Mouse (Mus musculus): ENCODE results near the gene Tmem231. TPM values are rescaled to one million over a fixed set of nuclear protein-coding genes. Genes with fewer than 3 reads are reported as not detected.

Tmem231 gene
- polyA plus RNA-seq, 2 experiments from 2014 or later: 2.5 to 3.5 TPM

DNA sequence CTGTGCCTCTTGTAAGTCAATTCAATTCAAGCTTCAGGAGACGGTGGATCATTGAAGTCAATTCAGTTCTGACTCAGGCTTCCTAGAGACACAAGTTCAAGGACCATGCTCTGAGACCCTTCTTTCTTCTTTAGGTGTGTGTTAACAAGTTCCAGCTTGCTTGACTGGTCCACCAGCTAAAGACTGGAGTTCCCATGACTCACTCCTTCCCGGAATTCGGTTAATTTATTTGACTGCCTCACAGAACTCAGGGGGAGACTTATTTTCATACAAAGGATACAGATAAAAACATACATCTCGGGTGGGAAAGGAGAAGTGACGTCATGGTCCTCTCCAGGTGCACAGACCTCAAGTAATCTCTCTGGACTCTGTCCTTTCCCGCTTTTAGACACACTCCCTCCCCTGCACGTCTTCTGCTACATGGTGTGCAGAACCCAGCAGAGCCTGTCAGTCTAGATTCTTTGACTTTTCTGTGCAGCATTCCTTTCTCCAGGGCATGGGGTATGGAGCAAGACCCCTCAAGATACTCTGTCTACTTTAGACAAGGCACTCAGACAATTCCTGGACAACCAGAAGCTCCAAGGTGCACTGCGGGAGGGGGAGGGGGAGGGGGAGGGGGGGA lies 28.1 kb downstream of the Tmem231 start:
- ATAC-seq: no peak

DNA sequence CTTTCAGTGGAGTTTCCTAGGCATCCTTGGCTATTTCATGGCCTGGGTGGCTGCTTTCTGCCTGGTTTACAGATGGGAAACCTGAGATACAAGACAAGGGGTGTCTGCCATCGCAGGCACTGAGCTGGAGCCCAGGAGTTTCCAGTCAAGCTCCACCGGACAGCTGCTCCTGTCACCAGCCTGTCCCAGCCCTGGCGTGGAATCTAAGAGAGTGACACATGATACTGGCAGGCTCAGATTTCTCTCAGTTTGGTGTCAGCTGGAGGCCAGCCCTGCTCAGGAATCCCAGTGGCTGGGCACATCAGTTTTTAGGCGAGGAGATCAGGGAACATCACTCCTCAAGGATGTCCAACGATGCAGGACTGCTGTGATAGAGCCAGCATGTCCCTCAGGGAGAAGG lies 31.6 kb downstream of the Tmem231 start:
- no peak for ATAC-seq

DNA sequence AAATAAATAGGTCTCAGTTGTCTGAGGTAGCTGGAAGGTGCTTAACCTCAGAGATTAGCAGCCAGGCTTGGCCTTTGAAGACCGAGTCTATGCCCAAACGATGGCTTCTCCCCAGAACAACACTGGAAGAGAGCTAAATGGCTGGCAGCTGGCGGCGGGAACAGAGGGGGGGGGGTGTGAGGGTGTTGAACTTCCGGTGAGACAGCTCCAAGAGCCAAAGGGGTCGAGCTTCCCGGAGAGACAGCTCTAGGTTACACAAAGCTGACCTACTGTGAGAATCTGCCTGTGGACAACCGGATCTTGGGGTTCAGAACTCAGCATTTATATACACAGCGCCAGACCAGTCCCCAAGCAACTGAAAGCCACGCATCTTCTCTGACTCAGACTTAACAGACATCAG lies 35.1 kb downstream of the Tmem231 start:
- no peak for ATAC-seq

DNA sequence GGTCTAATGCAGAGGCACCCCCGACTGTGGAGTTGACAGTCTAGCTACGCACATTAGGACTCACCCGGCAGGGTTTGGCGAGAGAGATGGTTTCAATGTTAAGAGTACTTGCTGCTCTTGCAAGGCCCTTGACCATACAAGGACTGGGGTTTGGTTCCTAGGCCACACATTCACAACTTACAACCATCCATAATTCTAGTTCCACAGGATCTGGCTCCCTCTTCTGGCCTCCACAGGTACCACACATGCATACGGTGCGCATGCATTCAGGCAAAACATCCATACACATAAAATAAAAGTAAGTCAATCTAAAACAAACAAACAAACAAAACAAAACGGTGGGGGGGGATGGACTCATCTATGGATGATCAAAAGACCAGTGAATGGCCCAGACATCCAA lies 38.7 kb downstream of the Tmem231 start:
- ATAC-seq: no peak

DNA sequence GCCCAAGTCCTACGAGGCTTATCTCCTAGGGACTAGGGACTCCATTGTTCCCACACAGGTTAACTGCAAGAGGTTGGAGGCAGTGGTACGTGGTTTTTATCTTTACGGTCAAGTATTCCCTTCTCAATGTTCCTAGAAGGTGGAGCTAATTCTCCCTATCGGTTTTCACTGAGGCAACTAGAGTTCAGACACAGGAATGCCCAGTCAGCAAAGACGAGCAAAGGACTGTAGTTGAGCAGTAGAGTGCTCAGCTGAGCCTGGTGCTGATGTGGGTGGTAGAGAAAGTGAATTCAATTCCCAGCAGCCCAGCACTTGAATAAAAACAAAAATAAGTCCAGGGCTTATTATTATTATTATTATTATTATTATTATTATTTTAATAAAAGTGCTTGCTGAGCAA lies 41.1 kb downstream of the Tmem231 start:
- no peak for ATAC-seq

DNA sequence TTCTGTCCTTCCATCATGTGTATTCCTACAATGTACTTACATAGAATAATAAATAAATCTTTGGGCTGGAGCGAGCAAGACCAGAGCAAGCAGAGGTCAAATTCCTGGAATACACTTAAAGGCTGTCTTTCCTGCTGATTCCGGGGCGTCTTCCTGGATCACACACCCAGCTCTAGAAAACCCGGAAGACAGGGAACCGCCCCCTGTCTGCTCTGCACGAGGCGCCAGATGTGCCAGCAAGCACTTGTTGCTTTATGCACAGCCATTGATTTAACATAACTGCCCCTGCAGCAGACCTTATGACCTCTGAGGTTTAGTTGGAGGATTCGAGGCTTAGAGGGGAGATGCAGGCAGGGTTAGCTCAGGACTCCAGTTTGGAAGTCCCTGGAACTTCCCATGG lies 41.7 kb downstream of the Tmem231 start:
- no peak for ATAC-seq

DNA sequence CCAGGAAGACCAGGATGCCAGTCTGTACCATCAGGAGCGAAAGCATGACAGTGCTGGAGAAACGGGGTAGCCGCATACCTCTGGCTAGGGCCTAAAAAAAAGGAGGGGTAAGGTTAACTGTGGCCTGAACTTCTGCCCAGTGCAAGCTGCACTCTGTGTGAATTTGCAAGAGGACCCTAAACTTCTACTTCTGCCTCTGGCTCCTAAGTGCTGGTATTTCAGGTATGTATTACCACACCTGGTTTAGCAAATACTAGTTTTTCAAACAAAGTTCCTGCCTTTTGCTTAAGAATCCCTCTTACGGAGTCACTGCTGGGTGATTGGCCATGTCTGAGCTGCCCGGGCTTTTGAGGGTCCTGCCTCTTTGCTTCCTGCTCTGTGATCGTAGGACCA lies 42.8 kb downstream of the Tmem231 start:
- ATAC-seq: no peak

DNA sequence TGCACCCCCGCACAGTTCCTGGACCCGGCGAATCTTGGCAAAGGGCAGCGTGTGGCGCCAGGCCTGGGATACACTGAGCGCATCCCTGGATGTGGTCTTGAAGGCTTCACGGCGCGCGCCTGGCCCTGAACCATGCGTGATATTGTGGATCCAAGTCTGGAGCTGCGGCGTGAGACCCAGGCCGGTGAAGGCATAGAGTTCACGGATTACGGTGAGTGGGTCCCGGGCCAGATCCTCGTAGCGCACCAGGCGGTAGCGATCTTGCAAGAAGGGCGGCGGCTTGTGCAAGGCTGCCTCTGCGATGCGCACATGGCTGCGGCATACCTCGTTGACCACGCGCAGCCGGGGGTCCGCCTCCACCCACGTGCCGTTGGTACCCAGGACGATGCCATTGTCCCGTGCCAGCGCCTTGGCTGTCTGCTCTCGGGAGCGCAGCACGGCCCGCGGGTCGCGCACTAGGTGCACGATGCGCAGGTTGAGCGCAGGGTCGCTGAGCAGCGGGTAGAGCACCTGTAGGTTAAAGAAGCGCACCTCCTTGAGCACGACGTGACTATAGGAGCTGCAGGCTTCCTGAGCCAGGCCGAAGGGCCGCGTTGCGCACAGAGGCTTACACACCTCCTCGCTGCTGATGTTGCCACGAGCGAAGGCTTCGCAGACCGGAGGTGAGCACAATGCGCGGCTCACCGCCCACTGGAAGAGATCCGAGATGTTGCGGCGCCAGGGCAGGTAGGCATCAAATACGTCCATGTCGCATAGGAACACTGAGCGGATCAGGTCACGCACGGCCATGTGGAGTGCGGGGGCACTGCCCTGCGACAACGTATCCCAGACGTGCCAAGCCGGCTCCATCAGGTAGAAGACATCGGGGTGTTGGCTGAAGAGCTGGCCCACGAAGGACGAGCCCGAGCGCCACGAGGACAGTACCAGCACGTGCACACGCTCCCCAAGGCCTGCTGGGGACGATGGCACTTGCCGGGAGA lies 43.5 kb downstream of the Tmem231 start:
- no peak for ATAC-seq

DNA sequence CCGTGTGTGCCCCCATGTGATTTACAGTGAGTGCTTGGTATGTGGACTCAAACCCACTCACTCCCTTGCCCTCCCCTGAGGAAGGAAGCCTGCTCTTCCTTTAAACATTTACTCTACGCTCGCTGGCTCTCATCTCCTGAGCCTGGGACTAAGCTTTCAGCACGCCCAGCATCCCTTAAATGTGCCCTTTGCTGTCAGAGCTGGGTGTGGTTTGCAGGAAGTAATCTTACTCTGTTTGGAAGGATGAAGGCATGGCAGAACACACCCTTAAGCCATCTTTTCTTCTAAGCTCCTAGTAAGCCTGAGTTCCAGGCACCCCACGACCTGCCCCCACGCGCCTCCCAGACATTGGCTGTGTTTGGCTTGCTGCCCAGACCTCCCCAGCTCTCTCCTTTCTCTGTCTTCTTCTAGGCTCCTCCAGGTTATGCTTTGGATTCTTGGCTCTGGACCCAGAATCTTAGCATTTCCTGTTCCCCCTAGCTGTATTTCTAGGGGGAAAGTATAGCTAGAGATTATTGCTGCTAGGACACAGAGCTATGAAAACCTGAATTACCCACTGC lies 45.5 kb downstream of the Tmem231 start:
- no peak for ATAC-seq

DNA sequence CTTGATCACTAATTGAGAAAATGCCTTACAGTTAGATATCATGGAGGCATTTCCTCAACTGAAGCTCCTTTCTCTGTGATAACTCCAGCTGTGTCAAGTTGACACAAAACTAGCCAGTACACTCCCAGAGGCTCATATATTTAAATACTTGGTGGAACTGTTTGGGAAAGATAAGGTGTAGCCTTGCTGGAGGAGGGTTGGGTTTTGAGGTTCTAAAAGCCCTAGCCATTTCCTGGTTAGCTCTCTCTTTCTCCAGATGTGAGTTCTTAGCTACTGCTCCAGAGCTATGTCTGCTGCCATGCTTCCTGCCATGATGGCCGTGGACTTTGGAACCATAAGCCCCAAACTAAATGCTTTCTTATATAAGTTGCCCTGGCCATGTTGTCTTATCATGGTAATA lies 46.2 kb downstream of the Tmem231 start:
- no peak for ATAC-seq

DNA sequence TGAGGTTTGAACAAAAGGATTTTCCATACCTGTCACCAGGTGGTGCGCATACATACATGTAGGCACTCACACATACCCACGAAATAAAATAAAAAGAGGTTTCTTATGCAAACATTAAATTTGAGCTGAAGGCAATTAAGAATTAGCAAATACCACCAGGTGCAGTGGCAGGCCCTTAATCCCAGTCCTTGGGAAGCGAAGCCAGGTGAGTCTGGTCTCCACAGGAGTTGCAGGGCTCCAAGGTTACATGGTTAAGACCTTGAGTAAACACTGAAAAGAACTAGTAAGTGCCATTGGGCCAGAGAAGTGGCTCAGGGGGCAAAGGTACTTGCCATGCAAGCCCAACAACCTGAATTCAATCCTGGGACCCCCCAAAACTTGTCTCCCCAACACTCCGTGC lies 50.1 kb downstream of the Tmem231 start:
- no peak for ATAC-seq

DNA sequence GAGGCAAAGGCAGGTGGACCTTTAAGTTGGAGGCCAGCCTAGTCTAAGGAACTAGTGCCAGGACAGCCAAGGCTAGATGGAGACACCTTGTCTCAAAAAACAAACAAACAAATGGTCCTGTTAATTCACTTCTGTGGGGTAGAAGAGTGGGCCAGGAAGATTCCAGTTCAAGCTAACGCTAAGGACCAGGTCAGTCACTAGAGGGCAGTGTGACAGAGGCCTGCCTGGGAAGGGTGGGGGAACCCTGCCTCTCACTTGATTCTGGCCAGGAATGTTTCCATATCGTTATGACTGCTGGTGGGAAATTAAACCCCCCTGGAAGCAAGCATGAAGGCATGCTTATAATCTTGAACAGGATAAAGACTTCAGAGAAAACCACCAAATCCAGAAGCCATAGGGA lies 52.1 kb downstream of the Tmem231 start:
- peak; percentile 50 for ATAC-seq

DNA sequence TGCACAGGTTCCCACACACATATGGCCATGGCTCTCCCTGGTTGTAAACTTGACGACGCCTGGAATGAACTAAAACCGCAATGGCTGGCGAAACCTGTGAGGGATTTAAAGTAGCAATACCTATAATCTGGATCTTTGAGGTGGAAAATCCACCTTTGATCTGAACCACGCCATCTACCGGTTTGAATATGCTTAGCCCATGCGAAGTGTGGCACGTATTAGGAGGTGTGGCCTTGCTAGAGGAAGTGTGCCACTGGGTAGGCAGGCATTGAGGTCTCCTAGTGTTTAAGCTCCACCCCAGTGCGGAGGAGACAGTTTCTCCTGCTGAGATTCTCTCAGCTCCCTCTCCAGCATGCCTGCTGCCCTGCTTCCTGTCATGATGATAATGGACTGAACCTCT lies 56.0 kb downstream of the Tmem231 start:
- ATAC-seq: no peak

DNA sequence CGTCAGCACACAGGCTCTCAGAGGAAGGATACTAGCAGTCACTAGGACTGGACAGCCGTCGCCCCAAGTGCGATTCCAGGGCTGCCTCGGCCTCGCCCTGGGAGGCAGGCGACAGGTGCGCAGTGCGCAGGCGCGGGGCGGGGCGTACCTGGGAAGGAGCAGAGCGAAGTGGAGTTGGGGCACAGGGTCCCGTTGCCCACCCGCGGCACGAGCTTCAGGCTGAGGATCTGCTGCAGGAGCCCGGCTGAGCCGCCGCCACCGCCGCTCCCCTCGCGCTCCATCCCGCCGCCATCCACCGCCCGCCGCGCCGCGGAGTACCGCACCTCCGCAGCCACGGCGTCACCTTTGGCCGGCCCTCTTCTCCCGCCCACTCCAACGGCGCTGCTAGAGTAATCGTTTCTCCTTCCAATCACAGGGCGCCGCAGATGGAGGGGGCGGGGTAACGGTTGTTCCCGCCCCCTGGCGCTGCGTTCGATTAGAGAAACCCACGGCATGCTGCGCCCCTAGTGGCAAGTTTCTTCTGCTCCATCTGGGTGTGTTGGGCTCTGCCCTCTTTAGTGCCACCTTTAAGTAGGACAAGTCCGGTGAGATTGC lies 57.2 kb downstream of the Tmem231 start, which contains the start of gene Tmem170:
Tmem170 (minus strand) TSS at position 396 of the 594 bp plus-strand sequence.
- ATAC-seq: peak; percentile 97

DNA sequence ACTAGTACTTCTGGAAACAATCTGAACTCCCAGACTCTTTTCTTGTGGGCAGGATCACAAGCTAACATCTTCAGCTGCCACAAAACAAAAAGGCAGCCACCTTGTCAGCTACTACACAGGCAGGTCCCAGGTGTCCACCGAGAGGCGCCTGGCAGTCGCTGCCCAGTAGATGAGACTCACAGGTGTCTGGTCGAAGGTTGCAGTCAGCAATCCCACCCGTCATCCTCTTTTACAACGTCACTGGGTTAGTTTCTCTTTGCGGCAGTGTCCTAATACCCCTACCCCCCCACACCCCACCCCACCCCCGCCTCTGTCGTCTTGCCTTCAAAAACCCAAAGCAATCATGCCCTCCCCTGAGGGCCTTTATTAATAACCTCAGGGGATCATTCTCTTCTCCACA lies 57.9 kb downstream of the Tmem231 start:
- peak; percentile 17 for ATAC-seq

DNA sequence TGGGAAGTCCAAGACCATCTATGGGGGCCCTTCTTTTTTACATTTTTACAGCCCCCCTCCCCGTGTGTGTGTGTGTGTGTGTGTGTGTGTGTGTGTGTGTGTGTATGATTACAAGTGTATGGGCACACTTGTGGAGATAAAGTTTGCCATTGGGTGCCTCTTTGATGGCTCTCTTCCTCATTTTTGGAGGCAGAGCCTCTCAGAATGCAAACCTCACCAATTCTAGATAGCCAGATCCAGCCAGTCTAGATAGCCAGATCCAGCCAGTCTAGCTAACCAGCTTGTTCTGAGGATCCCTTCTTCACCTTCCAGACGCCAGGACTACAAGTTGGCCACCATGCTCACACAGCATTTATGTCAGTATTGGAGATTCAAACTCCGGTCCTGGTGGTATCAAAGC lies 62.4 kb downstream of the Tmem231 start:
- no peak for ATAC-seq

DNA sequence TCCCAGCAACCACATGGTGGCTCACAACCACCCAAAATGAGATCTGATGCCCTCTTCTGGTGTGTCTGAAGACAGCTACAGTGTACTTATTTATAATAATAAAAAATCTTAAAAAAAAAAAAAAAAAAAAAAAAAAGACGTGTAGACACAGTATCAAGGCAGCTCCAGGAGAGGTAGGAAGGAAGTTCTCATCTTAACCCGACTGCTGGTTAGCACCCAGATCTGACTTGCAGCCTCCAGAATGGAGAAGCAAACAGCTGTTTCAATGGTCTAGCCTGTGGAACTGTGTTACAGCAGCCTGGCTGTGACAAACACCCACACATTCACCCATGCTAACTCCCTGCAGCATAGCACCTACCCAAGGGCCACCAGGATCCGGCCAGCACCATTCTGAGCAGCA lies 63.3 kb downstream of the Tmem231 start:
- ATAC-seq: no peak

DNA sequence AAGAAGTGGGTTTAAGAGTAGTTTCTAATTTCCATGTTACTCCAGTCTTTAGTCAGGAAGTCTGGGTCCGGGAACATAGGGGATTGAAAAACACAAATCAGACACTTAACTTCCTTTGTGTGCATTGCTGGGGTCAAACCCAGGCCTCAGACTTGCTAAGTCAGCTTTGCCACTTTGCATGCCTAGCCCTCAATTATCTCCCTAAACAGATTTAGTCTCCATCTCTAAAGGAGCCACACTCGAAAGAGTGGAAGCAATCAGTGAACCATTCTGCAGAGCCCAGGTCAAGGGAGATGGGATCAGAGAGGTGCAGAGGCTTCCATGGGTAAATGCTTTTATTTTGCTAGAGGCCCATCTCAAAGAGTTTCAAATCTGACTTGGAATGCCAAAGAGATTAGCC lies 65.0 kb downstream of the Tmem231 start:
- ATAC-seq: no peak

DNA sequence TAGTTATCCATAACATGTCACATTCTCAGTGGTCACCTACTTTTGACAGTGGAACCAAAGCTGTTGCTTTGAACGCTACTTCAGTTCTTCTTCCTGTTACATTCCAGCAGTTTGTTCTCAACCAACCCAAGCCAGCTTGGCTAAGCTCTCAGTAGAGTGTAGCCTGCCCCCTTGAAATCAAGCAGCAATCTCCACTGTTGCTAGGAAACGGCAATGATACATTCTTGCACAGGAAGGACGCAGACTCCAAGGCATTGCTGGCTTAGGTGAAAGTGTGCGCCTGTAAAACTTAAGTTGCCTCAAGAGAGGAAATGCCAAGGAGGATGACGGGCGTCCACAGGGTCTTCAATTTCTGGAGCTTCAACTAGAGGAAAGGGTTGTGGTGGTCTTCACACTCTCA lies 67.8 kb downstream of the Tmem231 start:
- ATAC-seq: no peak

DNA sequence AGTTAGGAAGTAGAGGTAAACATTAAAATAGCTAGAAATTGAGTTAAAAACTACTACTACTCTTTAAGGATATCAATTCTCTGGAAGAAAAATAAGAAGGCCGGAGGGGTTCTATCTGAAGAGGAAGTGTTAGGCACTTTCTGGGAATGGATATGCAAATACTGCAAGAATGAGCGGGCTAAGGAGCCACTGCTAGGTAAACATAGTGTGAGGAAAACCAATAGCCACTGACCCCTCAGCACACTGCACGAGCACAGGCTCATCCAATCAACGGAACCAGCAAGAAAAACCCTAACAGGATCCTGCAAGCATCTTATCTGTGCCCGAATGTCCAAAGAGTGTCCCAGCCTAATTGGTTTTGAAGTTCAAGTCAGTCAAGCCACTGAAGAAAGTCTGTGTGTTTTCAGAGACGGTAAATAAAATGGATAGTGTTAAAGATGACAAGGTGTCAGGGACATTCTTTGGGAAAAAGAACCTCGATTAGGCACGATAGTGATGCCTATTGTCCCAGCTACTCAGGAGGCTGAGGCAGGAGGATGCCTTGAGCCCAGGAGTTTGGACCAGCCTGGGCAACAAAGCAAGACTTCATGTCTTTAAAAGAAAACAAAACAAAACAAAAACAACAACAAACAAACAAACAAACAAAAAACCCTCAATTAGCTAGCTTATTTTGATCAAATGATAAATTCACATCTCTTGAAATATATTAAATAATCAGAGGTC lies 68.4 kb downstream of the Tmem231 start:
- ATAC-seq: no peak

DNA sequence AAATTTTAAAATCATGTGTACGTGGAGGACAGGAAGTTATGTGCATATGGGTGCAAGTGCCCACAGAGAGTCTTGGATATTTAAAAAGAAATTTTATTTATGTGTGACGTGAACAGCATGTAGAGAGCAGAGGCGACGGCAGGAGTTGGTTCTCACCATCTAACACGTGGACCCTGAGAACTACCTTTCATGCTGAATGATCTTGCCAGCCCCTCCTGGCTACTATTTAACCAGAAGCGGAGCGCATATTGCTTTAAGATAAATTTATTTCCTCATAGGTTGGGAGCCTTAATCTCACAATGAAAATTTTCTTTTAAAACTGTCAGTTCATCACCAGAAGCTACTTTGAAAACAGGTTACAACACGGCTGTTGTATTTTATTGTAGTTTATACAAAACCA lies 69.0 kb downstream of the Tmem231 start:
- no peak for ATAC-seq

DNA sequence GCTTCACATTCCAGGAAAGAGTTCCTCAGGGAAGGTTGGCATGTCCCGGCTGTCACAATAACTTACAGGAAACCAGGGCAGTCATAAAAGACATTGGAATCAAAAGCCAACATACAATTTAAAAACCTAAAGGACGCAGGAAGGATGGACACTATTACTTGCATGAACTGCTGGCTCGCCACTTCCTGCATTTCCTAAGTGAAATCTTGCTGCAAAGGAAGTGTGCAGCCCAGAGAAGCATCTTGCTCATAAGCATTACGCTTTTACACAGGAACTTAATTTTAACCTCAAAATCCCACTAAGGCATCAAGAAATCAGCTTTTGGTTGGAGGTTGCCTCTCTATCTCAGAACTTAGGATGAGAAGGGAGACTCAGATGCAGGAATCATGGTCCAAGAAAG lies 70.4 kb downstream of the Tmem231 start:
- ATAC-seq: no peak

Data from CD4-positive, CD25-positive, alpha-beta regulatory T cell, adult 4 months (primary cell).